Mouse (Mus musculus) intestine, embryonic 16.5 days (tissue): ENCODE data around the gene Npepps. TPM values are rescaled to one million over a fixed set of nuclear protein-coding genes. Genes with fewer than 3 reads are reported as not detected.

Experiments
- ATAC-seq: fragments of 200-750 bp; cut with Nextera tagmentation; 2 replicates; pipeline ENCODE4 v1.8.0; 2017; ENCODE audit warnings: moderate TSS enrichment, moderate library complexity
- H3K27ac ChIP-seq: fragments of 300-500 bp; sonication (generic); 2 replicates; pipeline ENCODE4 v1.5.1; 2014; ENCODE audit warnings: mild to moderate bottlenecking, low read length
- H3K27me3 ChIP-seq: fragments of 300-500 bp; sonication (generic); replicated peaks from 2 replicates; pipeline ENCODE4 v1.6.1; 2014; ENCODE audit warnings: low read length, control low read depth, mixed read lengths; ENCODE audit not compliant: control insufficient read depth, insufficient read depth
- H3K36me3 ChIP-seq: fragments of 300-500 bp; sonication (generic); 2 replicates; pipeline ENCODE4 v1.6.1; 2014; ENCODE audit warnings: low read length, control low read depth; ENCODE audit not compliant: control insufficient read depth, insufficient read depth
- H3K4me1 ChIP-seq: fragments of 300-500 bp; sonication (generic); 2 replicates; pipeline ENCODE4 v1.6.1; 2014; ENCODE audit warnings: low read length, control low read depth, mixed read lengths; ENCODE audit not compliant: control insufficient read depth, insufficient read depth
- H3K4me2 ChIP-seq: fragments of 300-500 bp; sonication (generic); 2 replicates; pipeline ENCODE4 v1.6.1; 2014; ENCODE audit warnings: low read depth, low read length, control low read depth
- H3K4me3 ChIP-seq: fragments of 300-500 bp; sonication (generic); 2 replicates; pipeline ENCODE4 v1.5.1; 2014; ENCODE audit warnings: mild to moderate bottlenecking, low read length
- H3K9ac ChIP-seq: fragments of 300-500 bp; sonication (generic); 2 replicates; pipeline ENCODE4 v1.6.1; 2014; ENCODE audit warnings: low read depth, low read length
- H3K9me3 ChIP-seq: fragments of 300-500 bp; sonication (generic); 2 replicates; pipeline ENCODE4 v1.6.1; 2016; ENCODE audit warnings: low read length, control low read depth; ENCODE audit not compliant: control insufficient read depth
- WGBS: fragments of 180-500 bp; shearing (Covaris S2); extraction: QIAGEN DNeasy Blood & Tissue Kit; methylation state at CpG from one replicate; pipeline ENCODE4 v1.1.7; 2014; 5-methylcytosine and 5-hydroxymethylcytosine counted together
- polyA plus RNA-seq: library from polyadenylated mRNA; unstranded; fragments of >200 nt; fragmentation: Nextera tagmentation; extraction: Ambion mirVana; gene quantifications from 2 replicates; pipeline ENCODE4 v1.2.1, GENCODE M21; 2015

Gene Npepps
- polyA plus RNA-seq, 1 experiment from 2014 or later = 95.7 TPM

- H3K9ac ChIP-seq = peak overlapping the region; percentile 69
- peak overlapping the region; percentile 79 for H3K4me3 ChIP-seq
- no peaks in the 10 kb centered on the region for H3K9me3 ChIP-seq
- H3K36me3 ChIP-seq = peaks cover 6% of the 10 kb centered on the region
- WGBS = 54% methylated on average over 5 of the region's 5 CpGs
- no peak overlapping the region for H3K27ac ChIP-seq
- H3K4me1 ChIP-seq = peaks cover 26% of the 10 kb centered on the region
- H3K4me2 ChIP-seq = peak overlapping the region; percentile 62
- no peaks in the 10 kb centered on the region for H3K27me3 ChIP-seq
- no peak for ATAC-seq
Measured at GRCm38 (mm10) chr11:97185704-97186614, 94.5 kb downstream of the Npepps start.

GRCm38 (mm10) chr11:97184875-97185274 lies 95.6 kb downstream of the Npepps start:
- H3K4me1 ChIP-seq = peaks cover 29% of the 10 kb centered on the region
- H3K9me3 ChIP-seq = no peaks in the 10 kb centered on the region
- H3K27me3 ChIP-seq = no peaks in the 10 kb centered on the region
- H3K4me3 ChIP-seq = no peak overlapping the region
- WGBS = 72% methylated on average over 5 of the region's 5 CpGs
- no peak overlapping the region for H3K27ac ChIP-seq
- ATAC-seq = no peak
- H3K9ac ChIP-seq = no peak overlapping the region
- no peak overlapping the region; the same call in 1 of the 2 replicates for H3K4me2 ChIP-seq
- H3K36me3 ChIP-seq = peaks cover 11% of the 10 kb centered on the region

GRCm38 (mm10) chr11:97182446-97182845 lies 98.0 kb downstream of the Npepps start:
- Histone ChIP-seq H3K9me3 (no peaks in the 10 kb centered on the region), H3K4me2 (no peak overlapping the region), H3K36me3 (peaks cover 21% of the 10 kb centered on the region), H3K4me3 (no peak overlapping the region), H3K27ac (no peak overlapping the region), H3K27me3 (no peaks in the 10 kb centered on the region), H3K4me1 (peaks cover 25% of the 10 kb centered on the region), H3K9ac (no peak overlapping the region)
- WGBS = 67% methylated on average over 3 of the region's 3 CpGs
- ATAC-seq = no peak

- H3K27me3 ChIP-seq = no peaks in the 10 kb centered on the region
- no peak overlapping the region for H3K4me2 ChIP-seq
- H3K27ac ChIP-seq = no peak overlapping the region
- no peak overlapping the region for H3K4me3 ChIP-seq
- H3K4me1 ChIP-seq = peaks cover 21% of the 10 kb centered on the region
- no peaks in the 10 kb centered on the region for H3K9me3 ChIP-seq
- ATAC-seq = no peak
- H3K9ac ChIP-seq = no peak overlapping the region
- H3K36me3 ChIP-seq = peaks cover 24% of the 10 kb centered on the region
- 79% methylated on average over 5 of the region's 5 CpGs for WGBS
Measured at GRCm38 (mm10) chr11:97181061-97181460, 99.4 kb downstream of the Npepps start.

- Histone ChIP-seq H3K4me1 (peaks cover 6% of the 10 kb centered on the region; the same call in 1 of the 2 replicates), H3K36me3 (peaks cover 36% of the 10 kb centered on the region), H3K27ac (no peak overlapping the region), H3K4me3 (no peak overlapping the region), H3K27me3 (no peaks in the 10 kb centered on the region), H3K4me2 (no peak overlapping the region), H3K9ac (no peak overlapping the region), H3K9me3 (no peaks in the 10 kb centered on the region)
- WGBS = 88% methylated on average over 2 of the region's 2 CpGs
- ATAC-seq = no peak
Measured at GRCm38 (mm10) chr11:97178198-97178597, 102.2 kb downstream of the Npepps start.

GRCm38 (mm10) chr11:97176851-97177250 lies 103.6 kb downstream of the Npepps start:
- H3K9me3 ChIP-seq = no peaks in the 10 kb centered on the region
- no peaks in the 10 kb centered on the region for H3K27me3 ChIP-seq
- peaks cover 31% of the 10 kb centered on the region for H3K36me3 ChIP-seq
- no peak for ATAC-seq
- H3K4me1 ChIP-seq = peaks cover 3% of the 10 kb centered on the region; the same call in 1 of the 2 replicates
- 51% methylated on average over 3 of the region's 3 CpGs for WGBS
- no peak overlapping the region for H3K4me2 ChIP-seq
- no peak overlapping the region for H3K4me3 ChIP-seq
- H3K27ac ChIP-seq = no peak overlapping the region
- H3K9ac ChIP-seq = no peak overlapping the region

- H3K4me1 ChIP-seq = peaks cover 3% of the 10 kb centered on the region; the same call in 1 of the 2 replicates
- no peak overlapping the region for H3K27ac ChIP-seq
- no peak for ATAC-seq
- no peaks in the 10 kb centered on the region for H3K27me3 ChIP-seq
- no peak overlapping the region for H3K4me3 ChIP-seq
- no peak overlapping the region for H3K9ac ChIP-seq
- WGBS = 94% methylated on average over 7 of the region's 7 CpGs
- H3K36me3 ChIP-seq = peaks cover 36% of the 10 kb centered on the region
- H3K9me3 ChIP-seq = no peaks in the 10 kb centered on the region
- no peak overlapping the region for H3K4me2 ChIP-seq
Measured at GRCm38 (mm10) chr11:97175499-97175898, 104.9 kb downstream of the Npepps start.

GRCm38 (mm10) chr11:97160341-97160740 lies 120.1 kb downstream of the Npepps start:
- no peak overlapping the region for H3K4me3 ChIP-seq
- no peak for ATAC-seq
- 66% methylated on average over 6 of the region's 6 CpGs for whole genome bisulfite sequencing

GRCm38 (mm10) chr11:97156999-97157398 lies 123.4 kb downstream of the Npepps start:
- Histone ChIP-seq H3K4me2 (no peak overlapping the region), H3K4me1 (peaks cover 5% of the 10 kb centered on the region), H3K36me3 (peaks cover 20% of the 10 kb centered on the region), H3K9me3 (no peaks in the 10 kb centered on the region), H3K27ac (no peak overlapping the region), H3K4me3 (no peak overlapping the region), H3K27me3 (no peaks in the 10 kb centered on the region; the same call in 1 of the 2 replicates), H3K9ac (no peak overlapping the region)
- ATAC-seq = no peak
- 73% methylated on average over 7 of the region's 7 CpGs for WGBS

More at GRCm38 (mm10) chr11:97160341-97160740, 120.1 kb downstream of the Npepps start:
- Histone ChIP-seq H3K9me3 (no peaks in the 10 kb centered on the region), H3K9ac (no peak overlapping the region), H3K36me3 (peaks cover 32% of the 10 kb centered on the region), H3K27me3 (no peaks in the 10 kb centered on the region), H3K4me2 (no peak overlapping the region), H3K4me1 (no peaks in the 10 kb centered on the region), H3K27ac (no peak overlapping the region)
